Mouse (Mus musculus): ENCODE results near the gene Olfr813. TPM values are rescaled to one million over a fixed set of nuclear protein-coding genes. Genes with fewer than 3 reads are reported as not detected.

Gene Olfr813
- not detected for polyA plus RNA-seq (2017; shearing (Covaris generic))

GRCm38 (mm10) chr10:129855067-129855466 lies at the start of gene Olfr813:
Gene Olfr813, plus strand, starts transcription at chr10:129855367.

DNA sequence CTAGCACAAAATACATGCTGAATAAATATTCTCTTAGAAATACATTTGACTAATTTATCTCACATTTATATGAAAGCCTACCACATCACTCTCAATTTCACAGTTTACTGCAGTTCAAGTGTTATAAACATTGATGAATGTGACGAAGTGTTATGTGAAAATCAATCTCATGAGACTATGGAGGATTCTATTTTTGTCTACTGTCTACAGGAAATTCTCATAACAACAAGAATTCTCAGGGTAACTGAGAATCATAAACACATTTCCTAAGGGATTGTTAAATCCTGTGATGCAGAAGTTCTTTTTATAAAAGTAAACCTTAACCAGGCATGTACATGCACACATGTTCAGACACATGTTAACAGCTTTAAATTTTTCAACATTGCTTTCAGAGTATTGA lies 9.2 kb upstream of the Olfr813 start, which contains the start of gene Olfr812:
Olfr812 (minus strand) TSS at position 101 of the 400 bp plus-strand sequence.

GRCm38 (mm10) chr10:129879751-129880150 lies 24.6 kb downstream of the Olfr813 start, which contains the start of gene Olfr814:
Gene Olfr814, minus strand, starts transcription at chr10:129879851.

GRCm38 (mm10) chr10:129905767-129906166 lies 50.6 kb downstream of the Olfr813 start, which contains the start of gene Olfr815:
Gene Olfr815, minus strand, starts transcription at chr10:129905867.

Other genes with a start within 250 kb of the Olfr813 start
- not detected for gene Olfr796, start 242.8 kb upstream of the Olfr813 start, polyA plus RNA-seq (2017; shearing (Covaris generic))
- gene Olfr798, start 227.4 kb upstream of the Olfr813 start, polyA plus RNA-seq (2017; shearing (Covaris generic)), result 0.14 TPM
- not detected for gene Olfr799, start 217.9 kb upstream of the Olfr813 start, polyA plus RNA-seq (2017; shearing (Covaris generic))
- gene Olfr800, start 197.7 kb upstream of the Olfr813 start, polyA plus RNA-seq (2017; shearing (Covaris generic)), result not detected
- not detected for gene Olfr801, start 181.5 kb upstream of the Olfr813 start, polyA plus RNA-seq (2017; shearing (Covaris generic))
- gene Olfr802, start 167.2 kb upstream of the Olfr813 start, polyA plus RNA-seq (2017; shearing (Covaris generic)), result not detected
- not detected for gene Olfr803, start 161.1 kb upstream of the Olfr813 start, polyA plus RNA-seq (2017; shearing (Covaris generic))
- gene Olfr804, start 152.2 kb upstream of the Olfr813 start, polyA plus RNA-seq (2017; shearing (Covaris generic)), result not detected
- not detected for gene Olfr805, start 126.0 kb upstream of the Olfr813 start, polyA plus RNA-seq (2017; shearing (Covaris generic))
- gene Olfr806, start 113.4 kb upstream of the Olfr813 start, polyA plus RNA-seq (2017; shearing (Covaris generic)), result 0.16 TPM
- gene Olfr807, start 97.6 kb upstream of the Olfr813 start, polyA plus RNA-seq (2017; shearing (Covaris generic)), result not detected
- not detected for gene Olfr808, start 89.9 kb upstream of the Olfr813 start, polyA plus RNA-seq (2017; shearing (Covaris generic))
- gene Olfr809, start 80.7 kb upstream of the Olfr813 start, polyA plus RNA-seq (2017; shearing (Covaris generic)), result not detected
- not detected for gene Olfr810, start 60.5 kb upstream of the Olfr813 start, polyA plus RNA-seq (2017; shearing (Covaris generic))
- gene Olfr811, start 51.0 kb upstream of the Olfr813 start, polyA plus RNA-seq (2017; shearing (Covaris generic)), result not detected
- gene Olfr812, start 9.3 kb upstream of the Olfr813 start, polyA plus RNA-seq (2017; shearing (Covaris generic)), result not detected
- 0.16 TPM for gene Olfr814, start 24.5 kb downstream of the Olfr813 start, polyA plus RNA-seq (2017; shearing (Covaris generic))
- gene Olfr815, start 50.5 kb downstream of the Olfr813 start, polyA plus RNA-seq (2017; shearing (Covaris generic)), result not detected
- 0.66 TPM for gene Olfr816, start 60.2 kb downstream of the Olfr813 start, polyA plus RNA-seq (2017; shearing (Covaris generic))
- not detected for gene Olfr818, start 93.7 kb downstream of the Olfr813 start, polyA plus RNA-seq (2017; shearing (Covaris generic))
- gene Olfr819, start 111.9 kb downstream of the Olfr813 start, polyA plus RNA-seq (2017; shearing (Covaris generic)), result not detected
- gene Olfr247, start 120.8 kb downstream of the Olfr813 start, polyA plus RNA-seq (2017; shearing (Covaris generic)), result not detected
- 0.31 TPM for gene Gm10310, start 129.7 kb downstream of the Olfr813 start, polyA plus RNA-seq (2017; shearing (Covaris generic))
- not detected for gene Olfr820, start 157.3 kb downstream of the Olfr813 start, polyA plus RNA-seq (2017; shearing (Covaris generic))
- not detected for gene Olfr821, start 175.0 kb downstream of the Olfr813 start, polyA plus RNA-seq (2017; shearing (Covaris generic))
- gene Olfr822, start 215.8 kb downstream of the Olfr813 start, polyA plus RNA-seq (2017; shearing (Covaris generic)), result 0.19 TPM